8 mouse cellular contexts compared by ENCODE assay signal in genomic region chr6:92091130-92091591, GRCm38 (mm10). TPM values are rescaled to one million over a fixed set of nuclear protein-coding genes. Genes with fewer than 3 reads are reported as not detected.
A peak's percentile ranks its signal among the peaks of the same experiment; 100 is the strongest.
DNase-seq lines count a peak whose midpoint lies in the region; ATAC-seq and TF ChIP-seq lines count a peak whose summit lies in the region.

Gene Nr2c2 (plus strand): TSS chr6:92091390.

- H3K4me3 ChIP-seq in erythroblast, embryonic 14.5 days (replicated peaks), result peak within 1 kb of the TSS; percentile 96
- H3K4me3 ChIP-seq in heart, embryonic 11.5 days (ENCODE audit: low read depth, low read length), result peak within 1 kb of the TSS; percentile 96
- peak within 1 kb of the TSS; percentile 95 for H3K4me3 ChIP-seq in kidney, embryonic 16.5 days (ENCODE audit: low read length)
- H3K4me3 ChIP-seq in liver, adult 2 months (ENCODE audit: insufficient read depth, low read depth, low read length), result peak within 1 kb of the TSS; percentile 79

- H3K79me2 ChIP-seq in liver, adult 2 months (ENCODE audit: control insufficient read depth, insufficient read depth, low read length), result peaks cover 15% of the 10 kb centered on the region; the same call in 1 of the 2 replicates

- H3K4me2 ChIP-seq in heart, embryonic 11.5 days, result peak within 1 kb of the TSS; percentile 82
- H3K4me2 ChIP-seq in kidney, embryonic 16.5 days (replicated peaks; ENCODE audit: low read depth, low read length), result peak within 1 kb of the TSS; percentile 76

- peak; percentile 89 for DNase-seq in CD4-positive helper T cell, adult 2 months (ENCODE audit: low read depth, low spot score)
- DNase-seq in brain, embryonic 18.5 days (ENCODE audit: low read depth, low spot score), result peak; percentile 64
- DNase-seq in liver, adult 2 months (ENCODE audit: extremely low read depth, low read depth, low spot score), result peak; percentile 62
- DNase-seq in spleen, postnatal 36 days (ENCODE audit: low spot score in 2 of 2), result peak; percentile 88 to 90

- TF ChIP-seq POLR2A in liver, adult 2 months (IDR thresholded peaks at IDR 0.05; ENCODE audit: extremely low read depth, insufficient read depth, low read length), result 0 out of 2 replicates have a peak, but pooled peaks have one; percentile 10

- H3K27ac ChIP-seq in heart, embryonic 11.5 days (ENCODE audit: low read depth, low read length), result peak within 1 kb of the TSS; percentile 100
- peak within 1 kb of the TSS; percentile 100 for H3K27ac ChIP-seq in kidney, embryonic 16.5 days (ENCODE audit: low read length)
- peak within 1 kb of the TSS; percentile 99 for H3K27ac ChIP-seq in liver, adult 2 months (replicated peaks; ENCODE audit: insufficient read depth, low read depth, low read length)

- under 1% methylated on average over 30 of the region's 58 CpGs for WGBS in heart, embryonic 11.5 days (ENCODE audit: insufficient replicate concordance)
- WGBS in kidney, embryonic 16.5 days, result 0% methylated on average over 42 of the region's 58 CpGs
- under 1% methylated on average over 41 of the region's 58 CpGs for WGBS in liver, adult 2 months

- TF ChIP-seq CTCF in liver, adult 2 months (IDR thresholded peaks at IDR 0.05; ENCODE audit: low read depth, low read length), result no peak

- H3K9ac ChIP-seq in heart, embryonic 11.5 days (ENCODE audit: low read depth, low read length), result peak within 1 kb of the TSS; percentile 98
- peak within 1 kb of the TSS; percentile 100 for H3K9ac ChIP-seq in kidney, embryonic 16.5 days (replicated peaks; ENCODE audit: low read length)
- H3K9ac ChIP-seq in liver, adult 2 months (ENCODE audit: low read depth, low read length), result peak within 1 kb of the TSS; percentile 99

- H3K36me3 ChIP-seq in erythroblast, embryonic 14.5 days (ENCODE audit: control insufficient read depth), result peaks cover 9% of the 10 kb centered on the region
- H3K36me3 ChIP-seq in heart, embryonic 11.5 days (ENCODE audit: control insufficient read depth, insufficient read depth, low read length), result no peaks in the 10 kb centered on the region
- H3K36me3 ChIP-seq in kidney, embryonic 16.5 days (ENCODE audit: insufficient read depth, low read length), result no peaks in the 10 kb centered on the region
- no peaks in the 10 kb centered on the region for H3K36me3 ChIP-seq in liver, adult 2 months (ENCODE audit: control insufficient read depth, insufficient read depth, low read length)

- no peaks in the 10 kb centered on the region for H3K27me3 ChIP-seq in erythroblast, embryonic 14.5 days (ENCODE audit: control insufficient read depth)
- H3K27me3 ChIP-seq in heart, embryonic 11.5 days (ENCODE audit: control insufficient read depth, insufficient read depth, low read length), result no peaks in the 10 kb centered on the region
- H3K27me3 ChIP-seq in kidney, embryonic 16.5 days (ENCODE audit: insufficient read depth, low read length), result no peaks in the 10 kb centered on the region
- no peaks in the 10 kb centered on the region for H3K27me3 ChIP-seq in liver, adult 2 months (ENCODE audit: control insufficient read depth, insufficient read depth, low read length)

- H3K4me1 ChIP-seq in erythroblast, embryonic 14.5 days (ENCODE audit: control insufficient read depth), result peaks cover 42% of the 10 kb centered on the region
- peaks cover 19% of the 10 kb centered on the region for H3K4me1 ChIP-seq in heart, embryonic 11.5 days (ENCODE audit: control insufficient read depth, insufficient read depth, low read length)
- peaks cover 39% of the 10 kb centered on the region for H3K4me1 ChIP-seq in kidney, embryonic 16.5 days (ENCODE audit: insufficient read depth, low read length)
- H3K4me1 ChIP-seq in liver, adult 2 months (ENCODE audit: control insufficient read depth, insufficient read depth, low read length), result peaks cover 16% of the 10 kb centered on the region

- no peaks in the 10 kb centered on the region for H3K9me3 ChIP-seq in erythroblast, embryonic 14.5 days (ENCODE audit: control insufficient read depth, low read length)
- H3K9me3 ChIP-seq in heart, embryonic 11.5 days (replicated peaks; ENCODE audit: control insufficient read depth, low read length), result no peaks in the 10 kb centered on the region
- H3K9me3 ChIP-seq in kidney, embryonic 16.5 days (ENCODE audit: low read length), result no peaks in the 10 kb centered on the region

- peak; percentile 53 for ATAC-seq in heart, embryonic 11.5 days (replicated peaks; ENCODE audit: insufficient number of reproducible peaks, low FRiP score, low TSS enrichment)
- ATAC-seq in kidney, embryonic 16.5 days (ENCODE audit: low FRiP score, low TSS enrichment), result peak; percentile 67
- ATAC-seq in monocyte, adult 5-6 weeks (replicated peaks; ENCODE audit: insufficient number of reproducible peaks, low FRiP score, low TSS enrichment, poor library complexity, severe bottlenecking), result peak; percentile 37

RNA-seq across cellular contexts. Expression of gene Nr2c2, which starts in this region (rescaled TPM):
- 0.11 and 0.17 TPM in 2 replicates for polyA plus RNA-seq in erythroblast, embryonic 14.5 days (2012)
- 16.4 and 16.9 TPM in 2 replicates for polyA plus RNA-seq in heart, embryonic 11.5 days (2014; fragmentation: Nextera tagmentation; extraction: Ambion mirVana)
- 12.6 and 16.5 TPM in 2 replicates for polyA plus RNA-seq in kidney, embryonic 16.5 days (2015; fragmentation: Nextera tagmentation; extraction: Ambion mirVana)
- 16.3 and 18.4 TPM in 2 replicates for total RNA-seq in liver, adult 2 months (2014; rRNA removed)
- polyA plus RNA-seq in liver, adult 2 months (2012; rRNA removed), result 4.8 and 5.2 TPM in 2 replicates
- total RNA-seq in monocyte, adult 5-6 weeks (2017), result 62.5 to 89.1 TPM (median 62.9 TPM) in 3 replicates

Comparison
In these comparisons a context has a peak if more than half of its experiments do, and no peak if none do; other contexts are left out.
1. Peak in every context shown above with its lines: DNase-seq, ATAC-seq, H3K4me3 ChIP-seq and H3K27ac ChIP-seq.